Mouse (Mus musculus) lung, postnatal 25 days (tissue): ENCODE measurements at regions not wholly inside any gene's neighbourhood (a gene's known extent, or its start where the extent isn't known, plus 50 kb on each side); places are given as distances from the start of the nearest gene placed in this dataset.
A peak's percentile ranks its signal among the peaks of the same experiment; 100 is the strongest.

ENCODE experiments used
- DNase-seq: peaks from one replicate; pipeline ENCODE4 v3.0.0; 2022; ENCODE audit warnings: low spot score

DNA sequence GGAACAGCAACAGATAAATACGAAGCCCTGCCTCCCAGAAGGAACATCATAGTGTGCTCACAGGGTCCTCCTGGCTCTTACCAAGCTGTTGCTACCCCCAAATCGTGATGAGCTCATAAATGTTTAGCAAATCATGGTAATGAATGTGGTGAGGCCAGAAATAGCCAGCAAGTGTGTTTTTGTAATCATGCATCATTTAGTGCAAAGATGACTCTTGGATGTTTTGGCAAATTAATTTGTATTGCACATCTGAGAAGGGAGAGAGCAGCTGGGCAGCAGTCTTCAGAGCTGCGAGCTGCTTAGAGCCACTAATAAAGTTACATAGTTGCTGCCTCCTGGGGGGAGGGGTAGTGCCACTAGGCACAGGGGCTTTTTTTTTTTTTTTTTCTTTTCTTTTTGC is 79.8 kb upstream of the 4930583I09Rik start:
- DNase-seq = no peak

DNA sequence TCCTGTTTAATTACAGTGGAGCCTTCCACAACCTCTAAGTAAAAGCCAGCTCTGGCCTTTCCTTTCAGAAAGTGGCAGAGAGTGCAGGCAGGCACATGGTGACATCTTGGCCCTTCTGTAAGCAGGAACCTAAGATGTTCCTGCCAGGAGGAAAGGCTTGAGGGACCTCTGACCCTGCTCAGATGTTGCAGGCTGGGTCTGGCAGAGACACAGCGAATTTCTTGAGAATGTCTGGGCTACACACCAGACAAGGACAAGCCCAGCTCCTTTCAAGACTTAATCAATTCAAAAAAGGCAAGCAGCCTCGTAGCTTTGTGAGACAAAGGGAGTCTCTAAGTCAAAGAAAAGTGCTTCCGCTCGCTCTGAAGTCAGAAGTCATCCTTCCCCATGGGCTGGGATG is 79.2 kb upstream of the 4930583I09Rik start:
- peak; percentile 7 for DNase-seq

DNA sequence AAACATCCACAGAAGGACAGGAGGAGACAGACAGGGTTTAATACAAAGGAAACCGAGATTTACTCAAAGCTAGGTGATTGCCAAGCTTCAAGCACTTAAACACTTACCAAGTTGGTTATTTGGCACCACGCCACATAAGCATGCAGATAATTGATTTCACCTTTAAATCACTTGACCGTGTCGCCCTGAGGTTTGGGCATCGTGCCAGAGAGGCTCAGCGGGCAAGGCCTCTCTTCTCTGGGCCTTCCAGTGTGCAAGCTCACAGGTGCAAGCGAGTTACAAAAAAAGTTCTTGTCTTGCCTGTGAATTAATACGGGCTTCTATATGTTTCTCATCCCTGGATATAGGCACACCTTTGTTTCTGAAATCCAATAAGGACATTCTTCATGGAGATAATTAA is 78.4 kb upstream of the 4930583I09Rik start:
- peak; percentile 24 for DNase-seq

DNA sequence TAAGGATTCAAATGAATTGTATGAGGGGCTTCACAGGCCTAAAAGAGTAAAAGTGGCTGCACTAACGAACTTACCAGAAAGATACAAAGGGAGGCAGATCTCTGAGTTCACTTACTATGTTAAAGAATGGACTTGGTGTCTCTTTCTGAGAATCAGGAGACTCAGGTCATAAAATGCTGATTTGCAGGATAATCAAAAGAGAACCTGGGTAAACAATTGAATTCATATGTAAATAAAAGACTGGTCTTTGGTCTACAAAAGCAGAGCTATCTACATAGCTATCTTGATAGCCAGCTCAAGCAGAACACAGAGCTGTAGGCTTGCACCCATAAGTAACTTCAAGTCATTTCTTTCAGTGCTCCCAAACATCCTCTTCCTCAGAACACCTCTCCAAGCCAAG is 72.8 kb upstream of the 4930583I09Rik start:
- no peak for DNase-seq

DNA sequence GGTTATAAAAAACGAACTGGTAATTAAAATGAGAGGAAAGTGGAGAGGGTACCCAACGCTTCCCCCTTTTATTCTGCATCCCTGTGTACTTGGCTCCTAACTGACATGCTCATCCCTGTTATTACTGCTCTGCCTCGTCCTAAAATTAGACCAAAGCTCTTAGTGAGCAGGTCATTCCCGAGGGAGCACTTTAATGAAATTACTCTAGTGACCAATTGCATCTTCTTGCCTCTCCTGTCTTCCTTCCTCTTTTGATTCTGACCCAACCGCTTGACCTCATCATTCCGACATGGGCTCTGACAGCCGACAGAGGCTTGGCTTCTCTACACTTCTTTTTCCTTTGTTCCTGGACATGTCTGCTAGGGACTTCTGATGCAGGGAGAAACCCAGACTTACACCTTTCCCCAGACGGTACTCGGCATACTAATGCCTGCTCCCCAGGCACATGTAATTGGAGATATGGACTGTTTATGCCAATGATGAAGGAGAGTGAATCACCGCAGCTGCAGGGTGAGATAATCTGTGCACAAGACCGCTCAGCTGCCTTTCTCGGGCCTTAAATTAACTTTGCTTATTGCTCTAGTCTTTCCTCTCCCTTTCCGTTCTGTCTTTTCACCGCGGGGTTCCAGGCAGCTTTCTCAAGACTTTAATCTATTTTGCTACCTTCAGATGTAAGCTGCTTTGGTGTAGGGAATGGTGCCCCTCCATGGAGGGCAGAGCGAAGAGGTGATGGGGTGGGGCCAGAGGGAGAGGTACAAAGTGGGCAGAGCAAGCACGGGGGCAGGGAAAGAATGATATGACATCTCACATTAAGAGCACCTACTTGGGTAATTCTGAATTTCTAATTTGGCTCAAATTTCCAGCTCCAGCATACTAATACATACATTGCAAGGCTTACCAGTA is 66.1 kb upstream of the 4930583I09Rik start:
- no peak for DNase-seq

DNA sequence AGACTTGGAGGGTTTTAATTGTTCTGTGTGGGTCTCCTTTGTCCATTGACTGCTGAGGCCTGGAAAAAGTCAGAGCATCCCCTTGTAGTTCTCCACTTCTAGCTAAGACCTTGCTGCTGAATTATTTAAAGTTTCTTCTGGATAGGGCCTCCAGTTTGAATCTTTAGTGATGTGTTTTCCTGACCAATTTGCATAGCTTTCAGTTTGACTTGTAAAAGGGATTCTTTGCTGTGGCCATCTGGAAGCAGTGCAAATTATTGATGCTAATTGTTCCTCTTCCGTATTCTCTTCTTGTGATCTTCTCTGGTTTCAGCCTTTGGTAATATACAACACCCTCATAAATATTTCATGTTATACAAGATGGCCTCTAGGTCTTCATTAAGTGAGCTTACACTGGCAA is 61.6 kb upstream of the 4930583I09Rik start:
- no peak for DNase-seq

DNA sequence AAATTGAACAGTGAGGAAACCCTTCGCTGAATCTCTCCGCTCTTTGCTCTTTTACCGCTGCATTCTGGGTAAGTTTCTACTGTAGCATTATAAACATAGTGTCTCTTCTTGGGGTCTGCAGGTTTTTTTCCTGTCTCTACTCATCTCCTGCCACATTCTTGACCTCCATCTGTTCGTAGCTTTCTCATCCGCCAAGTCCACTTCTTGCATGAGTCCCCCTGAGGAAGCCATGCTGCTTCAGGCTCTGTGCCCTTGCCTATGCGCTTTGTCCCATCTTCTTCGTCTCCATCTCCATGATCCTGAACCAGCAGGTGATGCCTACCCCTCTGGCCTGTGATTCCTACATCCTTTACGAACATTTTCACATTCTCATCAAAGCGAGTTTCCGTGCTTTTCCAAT is 60.0 kb upstream of the 4930583I09Rik start:
- DNase-seq = no peak

DNA sequence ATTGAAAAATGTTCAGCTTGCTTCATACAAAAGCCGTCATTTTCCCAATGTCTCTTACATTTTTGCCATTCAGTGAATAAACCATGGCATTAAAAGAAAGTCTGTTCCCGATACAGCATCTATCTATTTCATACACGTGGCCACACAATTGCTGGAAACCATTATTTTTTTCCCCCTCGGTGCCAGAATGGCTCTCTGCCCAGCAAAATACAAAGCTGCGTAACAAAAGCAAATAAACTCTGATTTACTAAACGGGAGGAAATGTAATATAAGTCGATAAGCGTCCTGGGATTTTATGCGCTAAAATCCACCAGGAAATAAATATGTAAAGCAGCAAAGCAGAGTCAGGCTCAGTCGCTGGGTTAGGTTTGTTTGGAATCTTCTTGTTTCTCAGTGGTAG is 59.6 kb upstream of the 4930583I09Rik start:
- DNase-seq = no peak

DNA sequence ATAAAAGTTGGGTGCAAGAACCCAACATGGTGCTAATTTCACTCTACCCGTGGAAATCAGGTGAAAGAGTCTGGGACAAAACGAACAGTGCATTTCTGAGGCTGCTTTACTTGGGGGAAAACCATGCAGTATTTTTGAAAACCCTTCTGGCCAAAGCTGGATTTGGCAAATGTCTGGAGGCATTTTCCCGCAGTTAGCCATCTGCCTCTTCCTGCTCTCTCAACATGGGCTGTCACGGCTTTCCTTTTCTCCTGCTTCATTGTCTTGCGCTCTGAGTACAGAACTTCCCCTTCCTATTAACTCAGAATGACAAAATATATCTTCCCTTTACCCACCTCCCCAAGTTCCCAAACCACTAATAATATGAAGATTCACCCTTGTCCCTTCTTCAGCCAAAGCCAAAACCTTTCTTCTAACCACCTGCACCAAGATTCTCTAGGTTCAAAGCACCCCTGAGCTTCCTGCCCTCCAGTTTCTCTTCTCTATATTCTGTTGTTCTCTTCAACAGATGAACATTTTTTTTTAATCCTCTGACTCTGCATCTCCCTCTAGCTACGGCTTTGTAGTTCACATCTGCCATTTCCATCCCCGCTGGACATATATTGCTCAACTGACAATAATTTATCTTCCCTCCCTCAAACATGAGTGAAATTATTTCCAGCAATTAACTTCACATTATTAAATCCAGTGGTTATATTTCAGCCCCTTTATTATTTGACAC is 57.5 kb upstream of the 4930583I09Rik start:
- no peak for DNase-seq
